Mouse (Mus musculus): Measurements from ENCODE around the gene Sesn1. TPM values are rescaled to one million over a fixed set of nuclear protein-coding genes. Genes with fewer than 3 reads are reported as not detected.
A peak's percentile ranks its signal among the peaks of the same experiment; 100 is the strongest.
"Not testable (repeated sequence)": the region's sequence is repeated elsewhere in the genome, so short reads cannot be mapped to it uniquely, and the experiment has no call there.

Sesn1 gene
- polyA plus RNA-seq, 1 experiment from 2014 or later = 36.9 TPM

GRCm38 (mm10) chr10:41809080-41809770, 510 bp upstream of the Sesn1 start:
- H3K27me3 ChIP-seq = no peaks in the 10 kb centered on the region
- H3K4me1 ChIP-seq = peaks cover 20% of the 10 kb centered on the region
- WGBS = 4% methylated on average over 25 of the region's 25 CpGs
- 0 out of 2 replicates have a peak, but pooled peaks cover 3% of the 10 kb centered on the region for H3K9me3 ChIP-seq
- ATAC-seq (ENCODE audit: insufficient number of reproducible peaks, insufficient read depth, low FRiP score, low TSS enrichment, low read depth) = peak; percentile 81
- peak overlapping the region; percentile 88 for H3K9ac ChIP-seq
- H3K4me3 ChIP-seq = peak overlapping the region; percentile 76
- no peaks in the 10 kb centered on the region for H3K36me3 ChIP-seq
- H3K4me2 ChIP-seq = peak overlapping the region; percentile 78
- H3K27ac ChIP-seq = peak overlapping the region; percentile 96

- Histone ChIP-seq H3K9me3 (0 out of 2 replicates have a peak, but pooled peaks cover 3% of the 10 kb centered on the region), H3K27ac (peak overlapping the region; percentile 96), H3K27me3 (no peaks in the 10 kb centered on the region), H3K4me1 (peaks cover 25% of the 10 kb centered on the region), H3K9ac (peak overlapping the region; percentile 88), H3K4me3 (peak overlapping the region; percentile 76), H3K36me3 (no peaks in the 10 kb centered on the region), H3K4me2 (peak overlapping the region; percentile 78)
- under 1% methylated on average over 36 of the region's 36 CpGs for WGBS
- no peak for ATAC-seq (ENCODE audit: insufficient number of reproducible peaks, insufficient read depth, low FRiP score, low TSS enrichment, low read depth)
Observed at GRCm38 (mm10) chr10:41810564-41811455, 1.1 kb downstream of the Sesn1 start.

GRCm38 (mm10) chr10:41812566-41812965, 2.8 kb downstream of the Sesn1 start:
- peaks cover 25% of the 10 kb centered on the region for H3K4me1 ChIP-seq
- H3K27me3 ChIP-seq = no peaks in the 10 kb centered on the region
- H3K9ac ChIP-seq = 0 out of 2 replicates have a peak overlapping the region, but pooled peaks have one; percentile 54
- peak overlapping the region; percentile 29 for H3K4me3 ChIP-seq
- peak overlapping the region; percentile 78 for H3K4me2 ChIP-seq
- ATAC-seq (ENCODE audit: insufficient number of reproducible peaks, insufficient read depth, low FRiP score, low TSS enrichment, low read depth) = no peak
- 0 out of 2 replicates have a peak, but pooled peaks cover 3% of the 10 kb centered on the region for H3K9me3 ChIP-seq
- no peaks in the 10 kb centered on the region for H3K36me3 ChIP-seq
- 71% methylated on average over 6 of the region's 6 CpGs for WGBS
- H3K27ac ChIP-seq = no peak overlapping the region

- WGBS = 89% methylated on average over 6 of the region's 6 CpGs
Observed at GRCm38 (mm10) chr10:41814305-41814853, 4.6 kb downstream of the Sesn1 start.

GRCm38 (mm10) chr10:41816516-41816915, 6.8 kb downstream of the Sesn1 start:
- 83% methylated on average over 5 of the region's 5 CpGs for WGBS

More at GRCm38 (mm10) chr10:41814305-41814853, 4.6 kb downstream of the Sesn1 start:
- H3K4me1 ChIP-seq = peaks cover 25% of the 10 kb centered on the region
- no peaks in the 10 kb centered on the region for H3K27me3 ChIP-seq
- no peak for ATAC-seq (ENCODE audit: insufficient number of reproducible peaks, insufficient read depth, low FRiP score, low TSS enrichment, low read depth)
- H3K9ac ChIP-seq = no peak overlapping the region
- no peaks in the 10 kb centered on the region for H3K36me3 ChIP-seq
- no peak overlapping the region for H3K4me3 ChIP-seq
- no peak overlapping the region for H3K4me2 ChIP-seq
- H3K27ac ChIP-seq = no peak overlapping the region
- no peaks in the 10 kb centered on the region for H3K9me3 ChIP-seq

GRCm38 (mm10) chr10:41818036-41818732, 8.4 kb downstream of the Sesn1 start:
- H3K4me1 ChIP-seq = peaks cover 12% of the 10 kb centered on the region
- no peak overlapping the region for H3K4me3 ChIP-seq
- H3K9me3 ChIP-seq = no peaks in the 10 kb centered on the region
- no peak overlapping the region for H3K4me2 ChIP-seq
- no peak overlapping the region for H3K27ac ChIP-seq
- no peaks in the 10 kb centered on the region for H3K36me3 ChIP-seq
- no peak for ATAC-seq (ENCODE audit: insufficient number of reproducible peaks, insufficient read depth, low FRiP score, low TSS enrichment, low read depth)
- H3K27me3 ChIP-seq = no peaks in the 10 kb centered on the region
- 87% methylated on average over 8 of the region's 8 CpGs for WGBS
- no peak overlapping the region for H3K9ac ChIP-seq

More at GRCm38 (mm10) chr10:41816516-41816915, 6.8 kb downstream of the Sesn1 start:
- Histone ChIP-seq H3K9ac (no peak overlapping the region), H3K27me3 (no peaks in the 10 kb centered on the region), H3K4me3 (no peak overlapping the region), H3K4me2 (no peak overlapping the region), H3K27ac (no peak overlapping the region), H3K9me3 (no peaks in the 10 kb centered on the region), H3K4me1 (peaks cover 25% of the 10 kb centered on the region), H3K36me3 (no peaks in the 10 kb centered on the region)
- ATAC-seq (ENCODE audit: insufficient number of reproducible peaks, insufficient read depth, low FRiP score, low TSS enrichment, low read depth) = no peak

- not testable (repeated sequence) for H3K4me3 ChIP-seq; H3K27ac ChIP-seq; H3K27me3 ChIP-seq; H3K4me1 ChIP-seq; H3K4me2 ChIP-seq; H3K9ac ChIP-seq; ATAC-seq (ENCODE audit: insufficient number of reproducible peaks, insufficient read depth, low FRiP score, low TSS enrichment, low read depth); H3K9me3 ChIP-seq; H3K36me3 ChIP-seq
- WGBS = 93% methylated on average over 6 of the region's 6 CpGs
Observed at GRCm38 (mm10) chr10:41818733-41819070, 9.0 kb downstream of the Sesn1 start.

- no peaks in the 10 kb centered on the region for H3K27me3 ChIP-seq
- H3K4me2 ChIP-seq = no peak overlapping the region
- WGBS = 89% methylated on average over 3 of the region's 3 CpGs
- no peak overlapping the region for H3K27ac ChIP-seq
- no peaks in the 10 kb centered on the region for H3K9me3 ChIP-seq
- no peaks in the 10 kb centered on the region for H3K36me3 ChIP-seq
- no peak overlapping the region for H3K4me3 ChIP-seq
- peaks cover 3% of the 10 kb centered on the region; the same call in 1 of the 2 replicates for H3K4me1 ChIP-seq
- no peak for ATAC-seq (ENCODE audit: insufficient number of reproducible peaks, insufficient read depth, low FRiP score, low TSS enrichment, low read depth)
- H3K9ac ChIP-seq = no peak overlapping the region
Observed at GRCm38 (mm10) chr10:41819307-41819706, 9.6 kb downstream of the Sesn1 start.

GRCm38 (mm10) chr10:41820401-41820800, 10.7 kb downstream of the Sesn1 start:
- 90% methylated on average over 5 of the region's 5 CpGs for WGBS
- H3K9me3 ChIP-seq = no peaks in the 10 kb centered on the region
- no peak for ATAC-seq (ENCODE audit: insufficient number of reproducible peaks, insufficient read depth, low FRiP score, low TSS enrichment, low read depth)
- H3K27me3 ChIP-seq = no peaks in the 10 kb centered on the region
- H3K4me2 ChIP-seq = no peak overlapping the region
- no peak overlapping the region for H3K9ac ChIP-seq
- H3K27ac ChIP-seq = no peak overlapping the region
- H3K4me1 ChIP-seq = no peaks in the 10 kb centered on the region
- H3K36me3 ChIP-seq = no peaks in the 10 kb centered on the region
- H3K4me3 ChIP-seq = no peak overlapping the region

- Histone ChIP-seq H3K36me3 (no peaks in the 10 kb centered on the region), H3K27ac (no peak overlapping the region), H3K4me3 (no peak overlapping the region), H3K9ac (no peak overlapping the region), H3K9me3 (no peaks in the 10 kb centered on the region), H3K4me2 (no peak overlapping the region), H3K27me3 (no peaks in the 10 kb centered on the region), H3K4me1 (no peaks in the 10 kb centered on the region)
- 88% methylated on average over 6 of the region's 6 CpGs for WGBS
- ATAC-seq (ENCODE audit: insufficient number of reproducible peaks, insufficient read depth, low FRiP score, low TSS enrichment, low read depth) = no peak
Observed at GRCm38 (mm10) chr10:41821171-41821570, 11.4 kb downstream of the Sesn1 start.
